Mouse (Mus musculus): ENCODE data around the gene Pof1b. TPM values are rescaled to one million over a fixed set of nuclear protein-coding genes. Genes with fewer than 3 reads are reported as not detected.

Gene Pof1b
- polyA plus RNA-seq, 1 experiment from 2014 or later = 0.28 TPM

Other genes with a start within 250 kb of the Pof1b start
- gene 2010106E10Rik, start 203.4 kb downstream of the Pof1b start, polyA plus RNA-seq (2014; fragmentation: Nextera tagmentation; extraction: Ambion mirVana) = not detected in 2 replicates
- 34.0 and 39.2 TPM in 2 replicates for gene Zfp711, start 98.1 kb downstream of the Pof1b start, polyA plus RNA-seq (2014; fragmentation: Nextera tagmentation; extraction: Ambion mirVana)

Data from midbrain, embryonic 14.5 days (tissue).